ENCODE assay signal across 9 mouse cellular contexts in genomic region chr2:24474514-24475378, GRCm38 (mm10). TPM values are rescaled to one million over a fixed set of nuclear protein-coding genes. Genes with fewer than 3 reads are reported as not detected.
DNase-seq lines count a peak whose midpoint lies in the region; ATAC-seq and TF ChIP-seq lines count a peak whose summit lies in the region.
"Had no signal": no experiment of that assay in that cellular context is flagged by ENCODE, and none has a peak within 500 bp of the region (broad histone marks: within the 10 kb centered on the region; RNA-seq: fewer than 3 reads in every experiment).

No protein-coding gene starts in this region.

- H3K4me2 ChIP-seq in lung, embryonic 15.5 days: peak overlapping the region; percentile 49
- H3K4me2 ChIP-seq in forebrain, postnatal 0 days (ENCODE audit: low read depth): peak overlapping the region; percentile 39
- H3K4me2 ChIP-seq in limb, embryonic 11.5 days (ENCODE audit: low read depth, severe bottlenecking): peak overlapping the region; percentile 24; the same call in 1 of the 2 replicates
- H3K4me2 ChIP-seq in stomach, embryonic 15.5 days: peak overlapping the region; percentile 59; the same call in 1 of the 2 replicates

- no peak overlapping the region for H3K4me3 ChIP-seq in lung, embryonic 15.5 days
- peak overlapping the region; percentile 29 for H3K4me3 ChIP-seq in forebrain, postnatal 0 days (ENCODE audit: low read depth, low read length)
- no peak overlapping the region for H3K4me3 ChIP-seq in limb, embryonic 11.5 days (ENCODE audit: low read depth, low read length)
- peak overlapping the region; percentile 27; the same call in 1 of the 2 replicates for H3K4me3 ChIP-seq in stomach, embryonic 15.5 days (replicated peaks)
- no peak overlapping the region for H3K4me3 ChIP-seq in left cerebral cortex, adult 2 months

- peaks cover 69% of the 10 kb centered on the region for H3K27me3 ChIP-seq in lung, embryonic 15.5 days
- peaks cover 50% of the 10 kb centered on the region for H3K27me3 ChIP-seq in forebrain, postnatal 0 days (ENCODE audit: insufficient read depth, low read length)
- peaks cover 52% of the 10 kb centered on the region for H3K27me3 ChIP-seq in limb, embryonic 11.5 days (ENCODE audit: control insufficient read depth, insufficient read depth, low read length)
- peaks cover 43% of the 10 kb centered on the region for H3K27me3 ChIP-seq in stomach, embryonic 15.5 days (replicated peaks)

- TF ChIP-seq CTCF in forebrain, postnatal 0 days (IDR thresholded peaks at IDR 0.05; ENCODE audit: low read depth): no peak
- no peak for TF ChIP-seq CTCF in left cerebral cortex, adult 2 months (IDR thresholded peaks at IDR 0.05)

- H3K27ac ChIP-seq in lung, embryonic 15.5 days: no peak overlapping the region
- H3K27ac ChIP-seq in forebrain, postnatal 0 days (ENCODE audit: low read depth, low read length): no peak overlapping the region
- H3K27ac ChIP-seq in limb, embryonic 11.5 days (replicated peaks; ENCODE audit: low read depth, low read length): no peak overlapping the region
- no peak overlapping the region for H3K27ac ChIP-seq in stomach, embryonic 15.5 days
- H3K27ac ChIP-seq in left cerebral cortex, adult 2 months: no peak overlapping the region

- 22% methylated on average over 29 of the region's 29 CpGs for WGBS in lung, embryonic 15.5 days
- WGBS in forebrain, postnatal 0 days: 20% methylated on average over 29 of the region's 29 CpGs
- WGBS in limb, embryonic 11.5 days: 5% methylated on average over 29 of the region's 29 CpGs
- 47% methylated on average over 29 of the region's 29 CpGs for whole genome bisulfite sequencing in stomach, embryonic 15.5 days

- H3K4me1 ChIP-seq in lung, embryonic 15.5 days: peaks cover 7% of the 10 kb centered on the region; the same call in 1 of the 2 replicates
- no peaks in the 10 kb centered on the region for H3K4me1 ChIP-seq in forebrain, postnatal 0 days (ENCODE audit: insufficient read depth)
- H3K4me1 ChIP-seq in limb, embryonic 11.5 days (ENCODE audit: control insufficient read depth, insufficient read depth, low read length): peaks cover 6% of the 10 kb centered on the region; the same call in 1 of the 2 replicates
- H3K4me1 ChIP-seq in stomach, embryonic 15.5 days: peaks cover 11% of the 10 kb centered on the region

- H3K9me3 ChIP-seq in lung, embryonic 15.5 days: no peaks in the 10 kb centered on the region
- no peaks in the 10 kb centered on the region for H3K9me3 ChIP-seq in forebrain, postnatal 0 days (ENCODE audit: low read length)
- no peaks in the 10 kb centered on the region for H3K9me3 ChIP-seq in limb, embryonic 11.5 days (ENCODE audit: control insufficient read depth, low read length)
- H3K9me3 ChIP-seq in stomach, embryonic 15.5 days: no peaks in the 10 kb centered on the region

- DNase-seq in lung, postnatal 14 days: no peak
- DNase-seq in forebrain, postnatal 0 days: no peak
- peak; percentile 35 for DNase-seq in limb, embryonic 11.5 days (ENCODE audit: low spot score)
- DNase-seq in ovary, postnatal 14 days (ENCODE audit: low spot score): no peak
- no peak for DNase-seq in cerebellum, postnatal 4 days (ENCODE audit: low spot score in 2 of 2)
- DNase-seq in left cerebral cortex, adult 2 months (ENCODE audit: extremely low spot score in 1 of 2, low spot score in 2 of 2): no peak

- no peaks in the 10 kb centered on the region for H3K36me3 ChIP-seq in lung, embryonic 15.5 days
- H3K36me3 ChIP-seq in forebrain, postnatal 0 days (ENCODE audit: insufficient read depth): no peaks in the 10 kb centered on the region
- H3K36me3 ChIP-seq in limb, embryonic 11.5 days (ENCODE audit: control insufficient read depth, insufficient read depth, low read length): no peaks in the 10 kb centered on the region
- H3K36me3 ChIP-seq in stomach, embryonic 15.5 days: no peaks in the 10 kb centered on the region

- intact Hi-C loops in left cerebral cortex, adult 2 months (cut with DNase I): no loop called here

- ATAC-seq in lung, embryonic 15.5 days (ENCODE audit: borderline replicate concordance, extremely low read depth, low FRiP score, low TSS enrichment): no peak
- peak; percentile 29; the same call in 1 of the 2 replicates for ATAC-seq in forebrain, postnatal 0 days
- ATAC-seq in limb, embryonic 11.5 days (ENCODE audit: insufficient number of reproducible peaks, low FRiP score, low TSS enrichment, low read depth): no peak
- no peak for ATAC-seq in stomach, embryonic 15.5 days (ENCODE audit: insufficient read depth, low FRiP score, low read depth)
- ATAC-seq: inflammation-experienced regulatory T-cells, adult 6 months had no signal

- no peak overlapping the region for H3K9ac ChIP-seq in lung, embryonic 15.5 days
- H3K9ac ChIP-seq in forebrain, postnatal 0 days: no peak overlapping the region
- H3K9ac ChIP-seq in limb, embryonic 11.5 days (ENCODE audit: low read length): no peak overlapping the region
- no peak overlapping the region for H3K9ac ChIP-seq in stomach, embryonic 15.5 days

RNA-seq across cellular contexts. Expression of gene Pax8, which starts 0.7 kb away (rescaled TPM):
- 0.22 TPM in 1 of 2 replicates, not detected in the other for polyA plus RNA-seq in lung, embryonic 15.5 days (2015; fragmentation: Nextera tagmentation; extraction: Ambion mirVana)
- not detected in 2 replicates for total RNA-seq in forebrain, postnatal 0 days (2014; rRNA removed)
- polyA plus RNA-seq in forebrain, postnatal 0 days (2015; fragmentation: Nextera tagmentation; extraction: Ambion mirVana): 0.18 and 0.19 TPM in 2 replicates
- polyA plus RNA-seq in limb, embryonic 11.5 days (2014; fragmentation: Nextera tagmentation; extraction: Ambion mirVana): not detected in 2 replicates
- polyA plus RNA-seq in stomach, embryonic 15.5 days (2015; fragmentation: Nextera tagmentation; extraction: Ambion mirVana): 0.18 and 0.60 TPM in 2 replicates
- not detected for total RNA-seq in left cerebral cortex, adult 2 months (2021)
- polyA plus RNA-seq: inflammation-experienced regulatory T-cells, adult 6 months had no signal

Comparison
In these comparisons a context has a peak if more than half of its experiments do, and no peak if none do; other contexts are left out.
1. H3K4me3 ChIP-seq: peak in forebrain, postnatal 0 days (single experiment) and stomach, embryonic 15.5 days (single experiment); none in lung, embryonic 15.5 days (single experiment), limb, embryonic 11.5 days (single experiment) and left cerebral cortex, adult 2 months (single experiment).
2. Peak in every context shown above with its lines, with median percentiles within 50 percentile points of each other: H3K4me2 ChIP-seq.